Mouse (Mus musculus) lung, embryonic 16.5 days (tissue): Measurements from ENCODE around the gene Prune1. TPM values are rescaled to one million over a fixed set of nuclear protein-coding genes. Genes with fewer than 3 reads are reported as not detected.
"Not testable (repeated sequence)": the region's sequence is repeated elsewhere in the genome, so short reads cannot be mapped to it uniquely, and the experiment has no call there.

ENCODE experiments used
- ATAC-seq: fragments of 200-750 bp; cut with Nextera tagmentation; 2 replicates; pipeline ENCODE4 v1.8.0; 2017; ENCODE audit warnings: low read depth, mild to moderate bottlenecking, moderate library complexity
- H3K27ac ChIP-seq: fragments of 300-500 bp; sonication (generic); 2 replicates; pipeline ENCODE4 v1.5.1; 2014; ENCODE audit warnings: mild to moderate bottlenecking, control low read depth, low read length
- H3K27me3 ChIP-seq: fragments of 300-500 bp; sonication (generic); 2 replicates; pipeline ENCODE4 v1.6.1; 2014; ENCODE audit warnings: low read depth, low read length, mixed read lengths; ENCODE audit not compliant: control insufficient read depth, insufficient read depth
- H3K36me3 ChIP-seq: fragments of 300-500 bp; sonication (generic); 2 replicates; pipeline ENCODE4 v1.6.1; 2014; ENCODE audit warnings: low read length; ENCODE audit not compliant: control insufficient read depth, insufficient read depth
- H3K4me1 ChIP-seq: fragments of 300-500 bp; sonication (generic); replicated peaks from 2 replicates; pipeline ENCODE4 v1.6.1; 2014; ENCODE audit warnings: low read length, mixed read lengths; ENCODE audit not compliant: control insufficient read depth, insufficient read depth
- H3K4me2 ChIP-seq: fragments of 300-500 bp; sonication (generic); 2 replicates; pipeline ENCODE4 v1.6.1; 2014; ENCODE audit warnings: low read depth, low read length, control low read depth
- H3K4me3 ChIP-seq: fragments of 300-500 bp; sonication (generic); 2 replicates; pipeline ENCODE4 v1.5.1; 2014; ENCODE audit warnings: mild to moderate bottlenecking, low read length, control low read depth
- H3K9ac ChIP-seq: fragments of 300-500 bp; sonication (generic); 2 replicates; pipeline ENCODE4 v1.6.1; 2014; ENCODE audit warnings: low read length, control low read depth
- H3K9me3 ChIP-seq: fragments of 300-500 bp; sonication (generic); 2 replicates; pipeline ENCODE4 v1.6.1; 2016; ENCODE audit warnings: low read length; ENCODE audit not compliant: control insufficient read depth
- WGBS: fragments of 180-500 bp; shearing (Covaris S2); extraction: QIAGEN DNeasy Blood & Tissue Kit; methylation state at CpG from one replicate; pipeline ENCODE4 v1.1.7; 2014; 5-methylcytosine and 5-hydroxymethylcytosine counted together
- polyA plus RNA-seq: library from polyadenylated mRNA; unstranded; fragments of >200 nt; fragmentation: Nextera tagmentation; extraction: Ambion mirVana; gene quantifications from 2 replicates; pipeline ENCODE4 v1.2.1, GENCODE M21; 2015

The Prune1 gene
- polyA plus RNA-seq, 1 experiment from 2014 or later = 23.9 TPM

- H3K27me3 ChIP-seq = no peaks in the 10 kb centered on the region
- H3K27ac ChIP-seq = no peak overlapping the region
- peaks cover 7% of the 10 kb centered on the region for H3K4me1 ChIP-seq
- no peak for ATAC-seq
- H3K4me2 ChIP-seq = no peak overlapping the region
- peaks cover 5% of the 10 kb centered on the region for H3K36me3 ChIP-seq
- H3K9me3 ChIP-seq = no peaks in the 10 kb centered on the region
- H3K9ac ChIP-seq = no peak overlapping the region
- 91% methylated on average over 1 of the region's 1 CpGs for WGBS
- no peak overlapping the region for H3K4me3 ChIP-seq
Measured at GRCm38 (mm10) chr3:95213609-95213975, 68.3 kb downstream of the Prune1 start.

DNA sequence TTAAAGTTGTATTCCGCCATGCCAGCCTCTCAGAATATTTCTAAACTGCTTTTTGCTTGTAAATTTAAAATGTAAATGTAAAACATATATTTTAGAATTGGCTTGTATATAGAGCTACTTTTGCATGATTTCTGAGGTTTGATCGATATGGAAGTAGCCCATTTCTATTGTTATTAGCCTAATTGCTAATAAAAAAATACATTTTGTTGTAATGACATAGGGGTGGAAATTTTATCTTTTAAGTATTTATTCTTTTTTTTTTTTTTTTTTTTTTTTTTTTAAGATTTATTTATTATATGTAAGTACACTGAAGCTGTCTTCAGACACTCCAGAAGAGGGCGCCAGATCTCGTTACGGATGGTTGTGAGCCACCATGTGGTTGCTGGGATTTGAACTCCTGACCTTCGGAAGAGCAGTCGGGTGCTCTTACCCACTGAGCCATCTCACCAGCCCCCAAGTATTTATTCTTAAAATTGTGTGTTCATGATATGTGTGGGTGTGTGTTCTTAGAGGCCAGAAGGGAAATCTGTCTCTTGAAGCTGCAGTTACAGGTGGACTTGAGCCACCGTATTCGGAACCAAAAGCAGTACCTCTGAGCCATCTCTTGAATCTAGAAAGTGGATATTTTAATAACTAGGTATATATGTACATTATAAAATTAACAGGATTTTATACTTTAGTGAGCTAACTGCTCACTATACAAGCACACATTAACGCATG is 68.8 kb downstream of the Prune1 start:
- H3K4me1 ChIP-seq, H3K27me3 ChIP-seq, H3K9ac ChIP-seq, H3K4me2 ChIP-seq, H3K36me3 ChIP-seq, H3K4me3 ChIP-seq, H3K27ac ChIP-seq, H3K9me3 ChIP-seq, ATAC-seq: not testable (repeated sequence)
- 93% methylated on average over 7 of the region's 10 CpGs for WGBS

- no peaks in the 10 kb centered on the region for H3K27me3 ChIP-seq
- H3K4me2 ChIP-seq = no peak overlapping the region
- 77% methylated on average over 2 of the region's 2 CpGs for WGBS
- H3K4me3 ChIP-seq = no peak overlapping the region
- H3K27ac ChIP-seq = no peak overlapping the region
- no peaks in the 10 kb centered on the region for H3K4me1 ChIP-seq
- H3K9me3 ChIP-seq = no peaks in the 10 kb centered on the region
- H3K36me3 ChIP-seq = peaks cover 13% of the 10 kb centered on the region
- no peak overlapping the region for H3K9ac ChIP-seq
- ATAC-seq = no peak
Measured at GRCm38 (mm10) chr3:95210585-95210984, 71.3 kb downstream of the Prune1 start.

- Histone ChIP-seq H3K4me3 (no peak overlapping the region), H3K9me3 (no peaks in the 10 kb centered on the region), H3K4me2 (no peak overlapping the region), H3K27ac (no peak overlapping the region), H3K9ac (no peak overlapping the region), H3K4me1 (no peaks in the 10 kb centered on the region), H3K36me3 (peaks cover 19% of the 10 kb centered on the region), H3K27me3 (no peaks in the 10 kb centered on the region)
- 80% methylated on average over 4 of the region's 4 CpGs for WGBS
- no peak for ATAC-seq
Measured at GRCm38 (mm10) chr3:95208286-95208685, 73.6 kb downstream of the Prune1 start.

GRCm38 (mm10) chr3:95203880-95204279 is 78.0 kb downstream of the Prune1 start:
- Histone ChIP-seq H3K4me1 (no peaks in the 10 kb centered on the region), H3K36me3 (peaks cover 53% of the 10 kb centered on the region), H3K9ac (no peak overlapping the region), H3K4me2 (no peak overlapping the region), H3K27me3 (no peaks in the 10 kb centered on the region), H3K4me3 (no peak overlapping the region), H3K27ac (no peak overlapping the region), H3K9me3 (no peaks in the 10 kb centered on the region)
- 92% methylated on average over 6 of the region's 6 CpGs for WGBS
- no peak for ATAC-seq

Other genes with a start within 250 kb of the Prune1 start
- gene Psmd4, start 239.5 kb downstream of the Prune1 start, polyA plus RNA-seq = 223 and 224 TPM in 2 replicates
- gene Pip5k1a, start 175.1 kb downstream of the Prune1 start, polyA plus RNA-seq = 19.5 and 20.2 TPM in 2 replicates
- gene Vps72, start 171.1 kb downstream of the Prune1 start, polyA plus RNA-seq = 152 and 156 TPM in 2 replicates
- gene Tmod4, start 157.6 kb downstream of the Prune1 start, polyA plus RNA-seq = 2.7 and 4.4 TPM in 2 replicates
- 69.9 and 79.0 TPM in 2 replicates for gene Scnm1, start 148.1 kb downstream of the Prune1 start, polyA plus RNA-seq
- gene Lysmd1, start 148.0 kb downstream of the Prune1 start, polyA plus RNA-seq = 16.2 and 16.9 TPM in 2 replicates
- gene Tnfaip8l2, start 139.7 kb downstream of the Prune1 start, polyA plus RNA-seq = 4.0 and 5.4 TPM in 2 replicates
- 3.2 and 4.1 TPM in 2 replicates for gene Sema6c, start 121.6 kb downstream of the Prune1 start, polyA plus RNA-seq
- 10.0 and 10.2 TPM in 2 replicates for gene Gabpb2, start 64.2 kb downstream of the Prune1 start, polyA plus RNA-seq
- 118 and 123 TPM in 2 replicates for gene Cdc42se1, start 53.3 kb downstream of the Prune1 start, polyA plus RNA-seq
- gene Mllt11, start 49.9 kb downstream of the Prune1 start, polyA plus RNA-seq = 12.0 TPM in 2 replicates
- gene Gm128, start 40.5 kb downstream of the Prune1 start, polyA plus RNA-seq = 0.29 and 0.50 TPM in 2 replicates
- 4.6 and 5.7 TPM in 2 replicates for gene Bnipl, start 30.9 kb downstream of the Prune1 start, polyA plus RNA-seq
- gene Mindy1, start 731 bp downstream of the Prune1 start, polyA plus RNA-seq = 41.0 and 47.0 TPM in 2 replicates
- 1.7 and 2.0 TPM in 2 replicates for gene Anxa9, start 25.1 kb upstream of the Prune1 start, polyA plus RNA-seq
- 221 and 230 TPM in 2 replicates for gene Cers2, start 32.7 kb upstream of the Prune1 start, polyA plus RNA-seq
- 35.4 and 38.4 TPM in 2 replicates for gene Setdb1, start 75.1 kb upstream of the Prune1 start, polyA plus RNA-seq
- gene 4930558C23Rik, start 120.8 kb upstream of the Prune1 start, polyA plus RNA-seq = not detected in 2 replicates
- 52.6 and 52.8 TPM in 2 replicates for gene Arnt, start 152.3 kb upstream of the Prune1 start, polyA plus RNA-seq
- 5.5 and 12.4 TPM in 2 replicates for gene Ctsk, start 217.2 kb upstream of the Prune1 start, polyA plus RNA-seq
- 25.7 and 28.1 TPM in 2 replicates for gene Ctss, start 244.7 kb upstream of the Prune1 start, polyA plus RNA-seq